Mouse (Mus musculus): Measurements from ENCODE around the gene Rab5if. TPM values are rescaled to one million over a fixed set of nuclear protein-coding genes. Genes with fewer than 3 reads are reported as not detected.

Rab5if gene
- polyA plus RNA-seq, 1 experiment from 2014 or later: 160 TPM

DNA sequence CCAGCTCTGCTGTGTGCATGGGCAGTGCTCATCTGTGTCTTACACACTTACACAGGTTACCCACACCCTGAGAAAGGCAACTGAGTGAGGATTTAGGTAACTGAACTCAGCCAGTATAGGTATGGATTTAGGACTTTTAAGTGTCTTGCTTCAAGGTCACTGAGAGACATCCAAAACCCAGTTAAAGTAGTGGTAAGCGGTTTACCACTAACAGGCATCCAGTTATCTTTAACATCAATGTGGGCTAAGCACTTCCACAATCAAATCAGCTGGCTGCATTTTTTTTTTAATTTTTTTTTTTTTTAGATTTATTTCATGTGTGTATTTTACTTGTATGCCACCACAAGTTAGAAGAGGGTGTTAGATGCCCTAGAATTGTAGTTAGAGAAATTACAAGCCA is 6.6 kb upstream of the Rab5if start:
- no peak overlapping the region for H3K4me3 ChIP-seq (replicated peaks)
- 91% methylated on average over 1 of the region's 1 CpGs for WGBS
- H3K27ac ChIP-seq (replicated peaks): no peak overlapping the region
- H3K36me3 ChIP-seq: peaks cover 19% of the 10 kb centered on the region
- H3K4me1 ChIP-seq: peaks cover 17% of the 10 kb centered on the region
- H3K27me3 ChIP-seq: no peaks in the 10 kb centered on the region
- no peak overlapping the region for H3K4me2 ChIP-seq (replicated peaks)
- no peak overlapping the region for H3K9ac ChIP-seq
- H3K9me3 ChIP-seq (replicated peaks): no peaks in the 10 kb centered on the region
- ATAC-seq (ENCODE audit: insufficient number of reproducible peaks, low FRiP score, low TSS enrichment, low read depth): no peak

DNA sequence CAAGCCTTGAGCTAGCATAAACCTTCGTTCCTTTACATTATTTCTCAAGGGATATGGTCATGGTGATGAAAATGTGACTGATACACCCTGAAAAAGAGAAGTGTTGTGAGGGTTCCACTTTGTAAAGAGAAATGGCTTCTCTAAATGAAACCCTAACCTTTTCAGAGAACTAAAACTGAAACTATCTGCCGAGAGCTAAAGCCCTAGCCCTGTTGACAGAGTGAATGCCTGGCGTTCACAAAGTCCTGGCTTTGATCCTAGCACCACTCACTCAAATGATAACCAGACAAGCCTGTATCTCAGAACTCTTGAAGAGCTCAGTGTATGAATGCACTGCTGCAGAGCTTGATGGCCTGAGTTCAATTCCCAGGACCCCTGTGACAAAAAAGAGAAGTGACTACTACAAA is 5.5 kb upstream of the Rab5if start:
- Histone ChIP-seq H3K27me3 (no peaks in the 10 kb centered on the region), H3K9me3 (replicated peaks) (no peaks in the 10 kb centered on the region), H3K4me2 (replicated peaks) (no peak overlapping the region), H3K4me3 (replicated peaks) (no peak overlapping the region), H3K4me1 (peaks cover 24% of the 10 kb centered on the region), H3K9ac (no peak overlapping the region), H3K36me3 (peaks cover 10% of the 10 kb centered on the region; the same call in 1 of the 2 replicates), H3K27ac (replicated peaks) (no peak overlapping the region; the same call in 1 of the 2 replicates)
- 64% methylated on average over 3 of the region's 3 CpGs for WGBS
- ATAC-seq (ENCODE audit: insufficient number of reproducible peaks, low FRiP score, low TSS enrichment, low read depth): no peak

DNA sequence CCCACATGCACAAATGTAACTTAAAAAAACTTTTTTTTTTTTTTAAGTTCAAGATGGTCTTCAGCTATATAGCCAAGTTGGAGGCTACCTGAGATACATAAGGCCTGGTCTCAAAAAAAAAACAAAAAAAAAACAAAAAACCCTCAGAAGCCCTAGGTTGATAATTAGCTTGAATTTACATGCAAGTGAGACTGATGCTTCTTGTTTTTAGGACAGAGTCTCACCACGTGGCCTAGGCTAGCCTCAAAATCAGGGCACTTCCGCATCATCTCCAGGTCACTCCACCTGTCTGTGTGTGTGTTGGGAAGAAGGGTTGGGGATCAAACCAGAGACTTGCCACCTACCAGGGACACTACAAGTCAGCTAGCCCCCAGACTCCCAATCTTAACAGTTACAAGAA is 5.1 kb upstream of the Rab5if start, which contains the start of gene 4930518I15Rik:
Gene 4930518I15Rik, minus strand, starts transcription at position 112 of the 400 bp plus-strand sequence.
- Histone ChIP-seq H3K4me3 (replicated peaks) (no peak within 1 kb of the TSS), H3K36me3 (peaks cover 10% of the 10 kb centered on the region; the same call in 1 of the 2 replicates), H3K27ac (replicated peaks) (peak within 1 kb of the TSS; percentile 59; the same call in 1 of the 2 replicates), H3K9ac (no peak within 1 kb of the TSS), H3K27me3 (no peaks in the 10 kb centered on the region), H3K9me3 (replicated peaks) (no peaks in the 10 kb centered on the region), H3K4me1 (peaks cover 24% of the 10 kb centered on the region), H3K4me2 (replicated peaks) (no peak within 1 kb of the TSS)
- ATAC-seq (ENCODE audit: insufficient number of reproducible peaks, low FRiP score, low TSS enrichment, low read depth): no peak
- WGBS: 84% methylated on average over 2 of the region's 2 CpGs

DNA sequence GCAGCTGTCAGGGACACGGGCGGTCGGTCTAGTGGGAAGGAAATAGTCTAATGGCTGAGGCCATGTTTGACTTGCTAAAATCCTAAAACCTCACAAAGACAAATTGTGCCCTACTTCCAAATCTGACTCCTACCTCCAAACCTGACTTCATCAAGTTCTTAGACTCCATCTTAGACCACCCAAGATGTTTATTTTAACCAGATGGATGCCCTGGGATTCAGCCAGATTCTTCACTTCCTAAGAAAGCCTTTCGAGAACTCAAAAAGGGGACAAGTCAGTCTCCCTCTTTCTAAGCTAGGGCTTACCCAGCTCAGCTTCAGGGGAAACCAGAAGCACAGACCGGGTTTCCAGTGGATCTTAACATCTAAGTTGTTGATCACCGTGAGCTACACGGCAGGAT is 4.3 kb upstream of the Rab5if start:
- Histone ChIP-seq H3K36me3 (peaks cover 10% of the 10 kb centered on the region; the same call in 1 of the 2 replicates), H3K4me2 (replicated peaks) (no peak overlapping the region), H3K9ac (no peak overlapping the region), H3K27ac (replicated peaks) (peak overlapping the region; percentile 59; the same call in 1 of the 2 replicates), H3K4me1 (peaks cover 26% of the 10 kb centered on the region), H3K4me3 (replicated peaks) (no peak overlapping the region), H3K9me3 (replicated peaks) (no peaks in the 10 kb centered on the region), H3K27me3 (no peaks in the 10 kb centered on the region)
- 53% methylated on average over 7 of the region's 7 CpGs for whole genome bisulfite sequencing
- no peak for ATAC-seq (ENCODE audit: insufficient number of reproducible peaks, low FRiP score, low TSS enrichment, low read depth)

DNA sequence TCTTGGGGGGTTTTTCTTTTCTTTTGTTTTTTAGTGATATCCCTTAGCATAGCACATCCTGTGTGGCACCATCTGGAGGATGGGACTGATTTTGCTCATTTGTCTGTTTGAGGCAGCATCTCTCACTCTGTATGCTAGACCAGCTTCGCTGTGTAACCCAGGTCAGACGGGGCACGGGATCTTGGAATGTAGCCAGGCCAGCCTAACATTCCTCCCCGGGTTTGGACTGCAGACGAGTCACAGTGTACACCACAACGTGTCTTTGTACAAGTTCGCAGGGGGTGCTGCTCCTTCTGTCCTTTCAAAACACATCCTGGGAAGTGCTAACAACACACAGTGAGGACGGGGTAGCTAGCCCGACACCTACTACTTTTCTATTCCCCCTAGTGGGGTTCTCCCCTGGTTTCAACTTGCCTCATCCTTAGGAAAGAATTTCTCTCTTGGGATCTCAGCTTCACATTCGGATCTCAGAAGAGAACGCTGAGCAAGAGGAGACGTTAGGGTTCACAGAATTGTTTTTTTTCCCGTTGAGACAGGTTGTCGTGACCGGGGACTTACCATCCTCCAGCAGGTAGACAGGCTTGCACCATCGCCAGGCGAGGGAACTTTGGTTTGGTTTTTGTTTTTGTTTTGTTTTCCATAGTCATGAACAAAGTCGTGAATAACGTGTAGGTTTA is 749 bp upstream of the Rab5if start:
- 0% methylated on average over 19 of the region's 19 CpGs for WGBS
- Histone ChIP-seq H3K4me2 (replicated peaks) (peak overlapping the region; percentile 69), H3K4me1 (peaks cover 34% of the 10 kb centered on the region), H3K4me3 (replicated peaks) (peak overlapping the region; percentile 80), H3K9me3 (replicated peaks) (no peaks in the 10 kb centered on the region), H3K9ac (peak overlapping the region; percentile 78), H3K27ac (replicated peaks) (peak overlapping the region; percentile 97), H3K27me3 (no peaks in the 10 kb centered on the region), H3K36me3 (peaks cover 21% of the 10 kb centered on the region)
- no peak for ATAC-seq (ENCODE audit: insufficient number of reproducible peaks, low FRiP score, low TSS enrichment, low read depth)

DNA sequence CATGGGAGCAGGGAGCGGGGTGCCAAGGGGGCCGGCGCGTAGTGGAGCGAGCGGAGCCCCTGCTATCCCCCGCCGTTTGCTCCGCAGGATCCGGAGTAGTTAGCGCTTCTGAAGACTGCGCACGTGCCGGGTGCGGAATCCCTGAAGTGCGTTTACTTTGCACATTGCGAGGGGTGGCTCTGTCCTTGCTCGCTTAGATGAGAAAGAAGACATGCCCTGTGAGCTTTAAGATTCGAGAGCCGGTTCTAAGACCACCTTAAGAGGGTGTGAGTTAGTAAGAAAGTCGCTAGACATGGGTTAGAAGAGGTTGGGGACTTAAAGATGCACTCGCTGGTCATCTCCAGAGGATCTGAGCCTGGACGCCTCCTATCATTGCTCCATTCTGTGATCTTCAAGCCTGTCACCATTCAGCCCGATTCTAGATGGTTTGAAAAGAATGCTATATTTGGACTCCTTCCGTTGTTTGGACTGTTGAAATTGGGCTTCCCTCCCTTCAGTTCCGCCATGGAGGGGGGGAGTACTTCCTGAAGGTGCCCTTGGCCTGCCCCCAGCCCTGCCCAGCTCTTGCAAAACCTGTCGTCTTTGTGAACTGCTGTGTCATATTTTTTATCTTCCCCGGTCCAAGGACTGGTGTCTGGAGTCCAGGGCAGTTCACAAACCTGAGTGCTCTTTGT is 696 bp downstream of the Rab5if start:
- H3K4me3 ChIP-seq (replicated peaks): peak overlapping the region; percentile 80
- H3K27me3 ChIP-seq: no peaks in the 10 kb centered on the region
- H3K4me1 ChIP-seq: peaks cover 27% of the 10 kb centered on the region
- no peak for ATAC-seq (ENCODE audit: insufficient number of reproducible peaks, low FRiP score, low TSS enrichment, low read depth)
- peak overlapping the region; percentile 99 for H3K9ac ChIP-seq
- H3K4me2 ChIP-seq (replicated peaks): peak overlapping the region; percentile 69
- peak overlapping the region; percentile 86 for H3K27ac ChIP-seq (replicated peaks)
- peaks cover 29% of the 10 kb centered on the region for H3K36me3 ChIP-seq
- no peaks in the 10 kb centered on the region for H3K9me3 ChIP-seq (replicated peaks)
- 1% methylated on average over 28 of the region's 28 CpGs for WGBS

DNA sequence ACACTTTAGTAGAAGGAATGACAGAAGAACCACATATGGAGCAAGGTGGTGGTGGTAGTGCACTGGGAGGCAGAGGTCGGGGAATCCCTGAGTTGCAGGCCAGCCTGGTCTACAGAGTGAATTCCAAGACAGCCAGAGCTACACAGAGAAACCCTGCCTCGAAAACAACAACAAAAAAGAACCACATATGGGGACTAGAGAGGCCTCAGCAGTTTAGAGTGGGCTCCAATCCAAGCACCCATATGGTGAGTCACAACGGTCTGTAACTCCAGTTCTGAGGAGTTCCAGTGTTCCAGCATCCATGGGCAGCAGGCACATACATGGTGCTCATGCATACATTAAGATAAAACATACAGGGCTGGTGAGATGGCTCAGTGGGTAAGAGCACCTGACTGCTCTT is 1.6 kb downstream of the Rab5if start:
- Histone ChIP-seq H3K4me3 (replicated peaks) (peak overlapping the region; percentile 80), H3K4me1 (peaks cover 22% of the 10 kb centered on the region), H3K27me3 (no peaks in the 10 kb centered on the region), H3K9me3 (replicated peaks) (no peaks in the 10 kb centered on the region), H3K4me2 (replicated peaks) (peak overlapping the region; percentile 69; the same call in 1 of the 2 replicates), H3K36me3 (peaks cover 37% of the 10 kb centered on the region), H3K9ac (no peak overlapping the region), H3K27ac (replicated peaks) (no peak overlapping the region)
- 76% methylated on average over 3 of the region's 3 CpGs for WGBS
- ATAC-seq (ENCODE audit: insufficient number of reproducible peaks, low FRiP score, low TSS enrichment, low read depth): no peak

DNA sequence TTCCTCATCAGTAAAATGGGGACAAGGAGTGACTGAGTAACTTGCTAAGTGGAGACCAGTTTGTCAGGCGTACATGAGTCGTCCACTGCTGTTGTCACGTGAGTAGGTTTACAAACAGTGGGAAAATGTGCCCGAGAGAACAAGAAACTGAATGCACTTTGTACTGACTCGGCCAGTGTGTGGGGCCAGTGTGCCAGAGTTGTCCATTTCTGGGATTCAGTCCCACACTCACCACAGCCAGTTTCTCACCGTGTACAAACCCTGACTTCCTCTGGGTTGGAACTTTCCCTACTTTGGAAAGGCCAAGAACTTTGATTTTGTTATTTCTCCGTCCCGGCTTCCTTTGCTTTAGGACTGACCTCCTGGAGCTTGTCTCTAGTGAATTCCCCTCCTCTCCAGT is 6.1 kb downstream of the Rab5if start:
- WGBS: 81% methylated on average over 8 of the region's 8 CpGs

DNA sequence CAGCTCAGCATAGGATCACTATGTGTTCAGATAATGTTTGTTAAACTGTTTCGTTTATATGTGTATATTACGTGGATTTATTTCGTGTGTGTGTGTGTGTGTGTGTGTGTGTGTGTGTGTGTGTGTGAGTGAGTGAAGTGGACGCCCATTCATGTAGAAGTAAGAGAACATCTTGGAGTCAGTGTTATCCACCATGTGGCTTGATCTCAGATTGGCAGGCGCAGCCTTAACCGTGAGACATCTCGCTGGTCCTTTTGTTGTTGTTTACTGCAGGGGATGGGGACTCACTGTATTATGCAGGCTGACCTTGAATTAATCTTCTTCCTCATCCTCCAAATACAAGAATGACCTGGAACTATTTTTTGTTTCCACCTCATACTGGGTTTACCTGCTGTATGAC is 6.6 kb downstream of the Rab5if start:
- peaks cover 83% of the 10 kb centered on the region for H3K36me3 ChIP-seq

More for the DNA sequence above, 6.1 kb downstream of the Rab5if start:
- peaks cover 78% of the 10 kb centered on the region for H3K36me3 ChIP-seq
- ATAC-seq (ENCODE audit: insufficient number of reproducible peaks, low FRiP score, low TSS enrichment, low read depth): no peak
- no peak overlapping the region for H3K4me3 ChIP-seq (replicated peaks)
- no peak overlapping the region for H3K27ac ChIP-seq (replicated peaks)
- H3K4me2 ChIP-seq (replicated peaks): no peak overlapping the region
- H3K9ac ChIP-seq: no peak overlapping the region
- H3K4me1 ChIP-seq: peaks cover 10% of the 10 kb centered on the region
- no peaks in the 10 kb centered on the region for H3K9me3 ChIP-seq (replicated peaks)
- H3K27me3 ChIP-seq: no peaks in the 10 kb centered on the region

DNA sequence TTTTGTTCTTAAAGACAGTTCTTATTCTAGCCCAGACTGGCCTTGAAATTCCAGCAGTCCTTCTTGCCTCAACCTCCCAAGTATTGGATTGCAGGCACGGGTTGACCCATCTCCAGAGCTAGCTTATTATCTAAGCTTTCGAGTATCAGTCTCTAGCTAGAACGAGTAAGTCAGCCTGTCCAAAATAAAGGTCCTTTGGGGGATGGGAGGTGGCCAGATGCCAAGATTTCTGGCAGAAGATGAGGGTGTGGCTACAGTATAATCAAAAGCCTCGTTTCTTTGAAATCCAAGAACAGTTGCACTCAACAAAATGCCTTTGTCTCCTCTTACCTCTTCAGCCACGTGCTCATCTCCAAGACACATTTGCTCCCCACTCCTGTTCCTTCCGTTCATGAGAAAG is 7.6 kb downstream of the Rab5if start:
- no peak for ATAC-seq (ENCODE audit: insufficient number of reproducible peaks, low FRiP score, low TSS enrichment, low read depth)
- H3K27ac ChIP-seq (replicated peaks): no peak overlapping the region
- no peak overlapping the region for H3K9ac ChIP-seq
- H3K36me3 ChIP-seq: peaks cover 83% of the 10 kb centered on the region
- no peak overlapping the region for H3K4me3 ChIP-seq (replicated peaks)
- H3K4me1 ChIP-seq: peaks cover 2% of the 10 kb centered on the region; the same call in 1 of the 2 replicates
- no peaks in the 10 kb centered on the region for H3K9me3 ChIP-seq (replicated peaks)
- no peak overlapping the region for H3K4me2 ChIP-seq (replicated peaks)
- H3K27me3 ChIP-seq: no peaks in the 10 kb centered on the region
- 37% methylated on average over 6 of the region's 6 CpGs for WGBS

More for the DNA sequence above, 6.6 kb downstream of the Rab5if start:
- H3K4me1 ChIP-seq: peaks cover 4% of the 10 kb centered on the region
- no peak overlapping the region for H3K27ac ChIP-seq (replicated peaks)
- no peak overlapping the region for H3K4me2 ChIP-seq (replicated peaks)
- no peaks in the 10 kb centered on the region for H3K27me3 ChIP-seq
- H3K4me3 ChIP-seq (replicated peaks): no peak overlapping the region
- 90% methylated on average over 7 of the region's 7 CpGs for WGBS
- no peak for ATAC-seq (ENCODE audit: insufficient number of reproducible peaks, low FRiP score, low TSS enrichment, low read depth)
- no peaks in the 10 kb centered on the region for H3K9me3 ChIP-seq (replicated peaks)
- H3K9ac ChIP-seq: no peak overlapping the region

DNA sequence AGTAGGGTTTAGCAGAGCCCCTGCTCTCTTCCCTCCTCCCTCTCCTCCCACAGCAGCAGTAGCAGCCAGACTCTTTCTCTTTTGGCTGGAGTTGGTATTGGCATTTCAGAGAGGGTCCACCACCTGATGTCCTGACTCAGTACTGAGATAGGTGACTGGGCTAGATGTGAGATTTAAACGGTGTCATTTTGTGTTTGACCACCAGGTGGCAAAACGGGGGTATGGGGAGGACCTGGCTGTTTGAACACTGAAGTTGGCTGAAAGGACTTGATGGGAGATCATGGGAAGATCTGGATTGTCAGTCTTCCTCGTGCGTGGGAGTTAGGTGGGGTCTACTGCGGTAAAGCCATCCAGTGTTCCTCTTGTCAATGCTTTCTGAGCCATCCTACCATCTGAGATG is 10.7 kb downstream of the Rab5if start:
- WGBS: 29% methylated on average over 5 of the region's 5 CpGs
- H3K27me3 ChIP-seq: no peaks in the 10 kb centered on the region
- no peak overlapping the region for H3K27ac ChIP-seq (replicated peaks)
- no peak overlapping the region for H3K4me2 ChIP-seq (replicated peaks)
- H3K4me3 ChIP-seq (replicated peaks): no peak overlapping the region
- H3K4me1 ChIP-seq: no peaks in the 10 kb centered on the region
- no peak overlapping the region for H3K9ac ChIP-seq
- H3K36me3 ChIP-seq: peaks cover 59% of the 10 kb centered on the region
- no peaks in the 10 kb centered on the region for H3K9me3 ChIP-seq (replicated peaks)
- 0 out of 2 replicates have a peak, but pooled peaks have one; percentile 40 for ATAC-seq (ENCODE audit: insufficient number of reproducible peaks, low FRiP score, low TSS enrichment, low read depth)

Measured in embryonic facial prominence, embryonic 15.5 days (tissue).